Mouse (Mus musculus) liver, embryonic 15.5 days (tissue): ENCODE measurements around the gene Sept10. TPM values are rescaled to one million over a fixed set of nuclear protein-coding genes. Genes with fewer than 3 reads are reported as not detected.

Experiments used
- ATAC-seq: fragments of 200-750 bp; cut with Nextera tagmentation; 2 replicates; pipeline ENCODE4 v1.8.0; 2017; ENCODE audit warnings: moderate number of reproducible peaks, mild to moderate bottlenecking, moderate library complexity; ENCODE audit not compliant: insufficient read depth
- H3K27ac ChIP-seq: fragments of 300-500 bp; sonication (generic); replicated peaks from 2 replicates; pipeline ENCODE4 v1.5.1; 2015; ENCODE audit warnings: mild to moderate bottlenecking, inconsistent platforms
- H3K27me3 ChIP-seq: fragments of 300-500 bp; sonication (generic); 2 replicates; pipeline ENCODE4 v1.6.1; 2015; ENCODE audit warnings: mild to moderate bottlenecking, inconsistent platforms
- H3K36me3 ChIP-seq: fragments of 300-500 bp; sonication (generic); replicated peaks from 2 replicates; pipeline ENCODE4 v1.6.1; 2015; ENCODE audit warnings: moderate library complexity, mild to moderate bottlenecking, inconsistent platforms
- H3K4me1 ChIP-seq: fragments of 300-500 bp; sonication (generic); replicated peaks from 2 replicates; pipeline ENCODE4 v1.6.1; 2015; ENCODE audit warnings: inconsistent platforms
- H3K4me2 ChIP-seq: fragments of 300-500 bp; sonication (generic); 2 replicates; pipeline ENCODE4 v1.6.1; 2015; ENCODE audit warnings: moderate library complexity, mild to moderate bottlenecking, inconsistent platforms
- H3K4me3 ChIP-seq: fragments of 300-500 bp; sonication (generic); replicated peaks from 2 replicates; pipeline ENCODE4 v1.5.1; 2015; ENCODE audit warnings: mild to moderate bottlenecking, inconsistent platforms
- H3K9ac ChIP-seq: fragments of 300-500 bp; sonication (generic); 2 replicates; pipeline ENCODE4 v1.6.1; 2015; ENCODE audit warnings: moderate library complexity, mild to moderate bottlenecking, inconsistent platforms
- H3K9me3 ChIP-seq: fragments of 300-500 bp; sonication (generic); replicated peaks from 2 replicates; pipeline ENCODE4 v1.6.1; 2016; ENCODE audit warnings: inconsistent platforms
- WGBS: fragments of 180-500 bp; shearing (Covaris S2); methylation state at CpG from one replicate; pipeline ENCODE4 v1.1.7; 2015; ENCODE audit warnings: mixed read lengths; ENCODE audit not compliant: insufficient replicate concordance; 5-methylcytosine and 5-hydroxymethylcytosine counted together
- polyA plus RNA-seq: library from polyadenylated mRNA; unstranded; fragments of >200 nt; fragmentation: Nextera tagmentation; extraction: Ambion mirVana; gene quantifications from 2 replicates; pipeline ENCODE4 v1.2.1, GENCODE M21; 2015

Sept10 gene
- polyA plus RNA-seq, 1 experiment from 2014 or later, result 11.2 TPM

GRCm38 (mm10) chr10:59256533-59256932, 34.9 kb upstream of the Sept10 start:
- no peaks in the 10 kb centered on the region for H3K36me3 ChIP-seq
- H3K27ac ChIP-seq, result no peak overlapping the region
- H3K27me3 ChIP-seq, result no peaks in the 10 kb centered on the region
- 81% methylated on average over 2 of the region's 2 CpGs for WGBS
- no peak overlapping the region for H3K9ac ChIP-seq
- H3K9me3 ChIP-seq, result no peaks in the 10 kb centered on the region
- H3K4me2 ChIP-seq, result no peak overlapping the region
- H3K4me1 ChIP-seq, result peaks cover 6% of the 10 kb centered on the region; the same call in 1 of the 2 replicates
- no peak overlapping the region for H3K4me3 ChIP-seq
- ATAC-seq, result no peak

GRCm38 (mm10) chr10:59253541-59254079, 32.0 kb upstream of the Sept10 start:
- Histone ChIP-seq H3K9me3 (no peaks in the 10 kb centered on the region), H3K4me3 (no peak overlapping the region), H3K27me3 (no peaks in the 10 kb centered on the region), H3K27ac (no peak overlapping the region), H3K36me3 (no peaks in the 10 kb centered on the region), H3K4me2 (no peak overlapping the region), H3K9ac (no peak overlapping the region), H3K4me1 (peaks cover 6% of the 10 kb centered on the region; the same call in 1 of the 2 replicates)
- WGBS, result 61% methylated on average over 8 of the region's 8 CpGs
- ATAC-seq, result no peak

- WGBS, result 38% methylated on average over 8 of the region's 8 CpGs
- Histone ChIP-seq H3K36me3 (no peaks in the 10 kb centered on the region), H3K4me3 (no peak overlapping the region), H3K4me2 (no peak overlapping the region), H3K9me3 (no peaks in the 10 kb centered on the region), H3K27me3 (no peaks in the 10 kb centered on the region), H3K9ac (no peak overlapping the region), H3K4me1 (peaks cover 6% of the 10 kb centered on the region; the same call in 1 of the 2 replicates), H3K27ac (no peak overlapping the region)
- ATAC-seq, result no peak
These were observed 30.7 kb upstream of the Sept10 start for GRCm38 (mm10) chr10:59252396-59252795.

- peaks cover 6% of the 10 kb centered on the region; the same call in 1 of the 2 replicates for H3K4me1 ChIP-seq
- H3K4me3 ChIP-seq, result no peak overlapping the region
- H3K27ac ChIP-seq, result no peak overlapping the region
- H3K9ac ChIP-seq, result no peak overlapping the region
- H3K9me3 ChIP-seq, result no peaks in the 10 kb centered on the region
- H3K27me3 ChIP-seq, result no peaks in the 10 kb centered on the region
- H3K4me2 ChIP-seq, result no peak overlapping the region
- no peaks in the 10 kb centered on the region for H3K36me3 ChIP-seq
- no peak for ATAC-seq
- 18% methylated on average over 2 of the region's 2 CpGs for whole genome bisulfite sequencing
These were observed 30.3 kb upstream of the Sept10 start for GRCm38 (mm10) chr10:59251980-59252379.

GRCm38 (mm10) chr10:59250679-59251078, 29.0 kb upstream of the Sept10 start:
- Histone ChIP-seq H3K9me3 (no peaks in the 10 kb centered on the region), H3K36me3 (no peaks in the 10 kb centered on the region), H3K4me3 (no peak overlapping the region), H3K27ac (no peak overlapping the region), H3K4me1 (peaks cover 6% of the 10 kb centered on the region; the same call in 1 of the 2 replicates), H3K4me2 (no peak overlapping the region), H3K9ac (no peak overlapping the region), H3K27me3 (no peaks in the 10 kb centered on the region)
- WGBS, result 48% methylated on average over 2 of the region's 2 CpGs
- ATAC-seq, result no peak

GRCm38 (mm10) chr10:59249531-59249930, 27.9 kb upstream of the Sept10 start:
- Histone ChIP-seq H3K4me1 (peaks cover 3% of the 10 kb centered on the region; the same call in 1 of the 2 replicates), H3K27ac (no peak overlapping the region), H3K4me2 (no peak overlapping the region), H3K4me3 (no peak overlapping the region), H3K9ac (no peak overlapping the region), H3K9me3 (no peaks in the 10 kb centered on the region), H3K27me3 (no peaks in the 10 kb centered on the region), H3K36me3 (no peaks in the 10 kb centered on the region)
- 65% methylated on average over 3 of the region's 3 CpGs for WGBS
- no peak for ATAC-seq

- H3K9ac ChIP-seq, result no peak overlapping the region
These were observed 19.5 kb upstream of the Sept10 start for GRCm38 (mm10) chr10:59241141-59241541.

GRCm38 (mm10) chr10:59237757-59238156, 16.1 kb upstream of the Sept10 start:
- WGBS, result 33% methylated on average over 3 of the region's 3 CpGs
- H3K27me3 ChIP-seq, result no peaks in the 10 kb centered on the region
- 0 out of 2 replicates have a peak, but pooled peaks cover 4% of the 10 kb centered on the region for H3K4me1 ChIP-seq
- no peak overlapping the region for H3K4me3 ChIP-seq
- H3K9me3 ChIP-seq, result no peaks in the 10 kb centered on the region
- no peak overlapping the region for H3K27ac ChIP-seq
- no peak for ATAC-seq
- no peaks in the 10 kb centered on the region for H3K36me3 ChIP-seq
- no peak overlapping the region for H3K9ac ChIP-seq
- H3K4me2 ChIP-seq, result no peak overlapping the region

More at GRCm38 (mm10) chr10:59241141-59241541, 19.5 kb upstream of the Sept10 start:
- no peak overlapping the region for H3K4me2 ChIP-seq
- H3K27ac ChIP-seq, result no peak overlapping the region
- ATAC-seq, result peak; percentile 57
- H3K27me3 ChIP-seq, result no peaks in the 10 kb centered on the region
- H3K36me3 ChIP-seq, result no peaks in the 10 kb centered on the region
- H3K4me1 ChIP-seq, result 0 out of 2 replicates have a peak, but pooled peaks cover 4% of the 10 kb centered on the region
- H3K9me3 ChIP-seq, result no peaks in the 10 kb centered on the region
- 48% methylated on average over 3 of the region's 3 CpGs for WGBS
- no peak overlapping the region for H3K4me3 ChIP-seq

- H3K4me1 ChIP-seq, result 0 out of 2 replicates have a peak, but pooled peaks cover 4% of the 10 kb centered on the region
- H3K4me2 ChIP-seq, result no peak overlapping the region
- H3K9ac ChIP-seq, result no peak overlapping the region
- H3K9me3 ChIP-seq, result no peaks in the 10 kb centered on the region
- no peak overlapping the region for H3K27ac ChIP-seq
- WGBS, result 54% methylated on average over 6 of the region's 6 CpGs
- no peak for ATAC-seq
- H3K36me3 ChIP-seq, result no peaks in the 10 kb centered on the region
- H3K4me3 ChIP-seq, result no peak overlapping the region
- H3K27me3 ChIP-seq, result no peaks in the 10 kb centered on the region
These were observed 14.8 kb upstream of the Sept10 start for GRCm38 (mm10) chr10:59236486-59236885.

- no peak overlapping the region for H3K4me3 ChIP-seq
These were observed 14.2 kb upstream of the Sept10 start for GRCm38 (mm10) chr10:59235847-59236246.

GRCm38 (mm10) chr10:59235227-59235626, 13.6 kb upstream of the Sept10 start:
- no peaks in the 10 kb centered on the region for H3K4me1 ChIP-seq
- H3K9me3 ChIP-seq, result no peaks in the 10 kb centered on the region
- no peak for ATAC-seq
- no peaks in the 10 kb centered on the region; the same call in 1 of the 2 replicates for H3K27me3 ChIP-seq
- no peak overlapping the region for H3K4me3 ChIP-seq
- H3K4me2 ChIP-seq, result no peak overlapping the region
- no peak overlapping the region for H3K9ac ChIP-seq
- 72% methylated on average over 2 of the region's 2 CpGs for WGBS
- no peak overlapping the region for H3K27ac ChIP-seq
- H3K36me3 ChIP-seq, result no peaks in the 10 kb centered on the region

More at GRCm38 (mm10) chr10:59235847-59236246, 14.2 kb upstream of the Sept10 start:
- H3K9ac ChIP-seq, result no peak overlapping the region
- H3K4me2 ChIP-seq, result no peak overlapping the region
- ATAC-seq, result no peak
- no peak overlapping the region for H3K27ac ChIP-seq
- WGBS, result 44% methylated on average over 4 of the region's 4 CpGs
- no peaks in the 10 kb centered on the region for H3K27me3 ChIP-seq
- no peaks in the 10 kb centered on the region for H3K9me3 ChIP-seq
- no peaks in the 10 kb centered on the region for H3K4me1 ChIP-seq
- H3K36me3 ChIP-seq, result no peaks in the 10 kb centered on the region
